Mouse (Mus musculus) MEL (cell line): Measurements from ENCODE around the gene Ppp4r3a. TPM values are rescaled to one million over a fixed set of nuclear protein-coding genes. Genes with fewer than 3 reads are reported as not detected.

ENCODE experiments used
- DNase-seq: peaks from one replicate; pipeline ENCODE4 v3.0.0; 2011; ENCODE audit warnings: low read depth, low spot score
- H3K27ac ChIP-seq: 2 replicates; pipeline ENCODE4 v1.5.1; 2012; ENCODE audit warnings: low read depth, mild to moderate bottlenecking, control low read depth, low read length, moderate library complexity; ENCODE audit not compliant: control insufficient read depth
- H3K27me3 ChIP-seq, 2 experiments: fragments of 150-350 bp in 1 of 2; sonication (generic) in 1 of 2; 2 replicates each; pipeline ENCODE4 v1.6.1; 2012; ENCODE audit warnings: low read length in 2 of 2, mild to moderate bottlenecking in 2 of 2, improper control_type of control experiment in 1 of 2, moderate library complexity in 1 of 2; ENCODE audit not compliant: insufficient read depth in 2 of 2, control insufficient read depth in 1 of 2
- H3K36me3 ChIP-seq, 2 experiments: 2 replicates each; pipeline ENCODE4 v1.6.1; 2012 to 2014; ENCODE audit warnings: low read length in 2 of 2, improper control_type of control experiment in 1 of 2, inconsistent platforms in 1 of 2, mild to moderate bottlenecking in 1 of 2; ENCODE audit not compliant: insufficient read depth in 2 of 2, control insufficient read depth in 1 of 2
- H3K4me1 ChIP-seq, 2 experiments: fragments of 150-350 bp in 1 of 2; sonication (generic) in 1 of 2; 2 replicates each; pipeline ENCODE4 v1.6.1; 2012; ENCODE audit warnings: low read length in 2 of 2, improper control_type of control experiment in 1 of 2, mild to moderate bottlenecking in 1 of 2; ENCODE audit not compliant: insufficient read depth in 2 of 2, control insufficient read depth in 1 of 2
- H3K4me3 ChIP-seq, 2 experiments: fragments of 150-350 bp in 1 of 2; sonication (generic) in 1 of 2; 2 replicates each; pipeline ENCODE4 v1.5.1; 2012; ENCODE audit warnings: low read depth in 2 of 2, low read length in 2 of 2, mild to moderate bottlenecking in 2 of 2, moderate library complexity in 2 of 2, control low read depth in 1 of 2, improper control_type of control experiment in 1 of 2; ENCODE audit not compliant: control insufficient read depth in 1 of 2, insufficient read depth in 1 of 2
- H3K79me2 ChIP-seq: 2 replicates; pipeline ENCODE4 v1.6.1; 2012; ENCODE audit warnings: mild to moderate bottlenecking, low read length, moderate library complexity; ENCODE audit not compliant: control insufficient read depth, poor library complexity, insufficient read depth
- H3K9ac ChIP-seq: 2 replicates; pipeline ENCODE4 v1.6.1; 2012; ENCODE audit warnings: low read depth, mild to moderate bottlenecking, control low read depth, low read length, moderate library complexity; ENCODE audit not compliant: control insufficient read depth, poor library complexity, severe bottlenecking
- H3K9me3 ChIP-seq: fragments of 150-350 bp; sonication (generic); replicated peaks from 2 replicates; pipeline ENCODE4 v1.6.1; 2012; ENCODE audit warnings: mild to moderate bottlenecking, low read length, improper control_type of control experiment, moderate library complexity; ENCODE audit not compliant: insufficient read depth
- CHD1 ChIP-seq: IDR thresholded peaks from 2 replicates; pipeline ENCODE4 v1.6.1; 2012; ENCODE audit warnings: low read depth, mild to moderate bottlenecking, inconsistent platforms, low read length, improper control_type of control experiment
- CHD2 ChIP-seq: IDR thresholded peaks from 2 replicates; pipeline ENCODE4 v1.6.1; 2011; ENCODE audit warnings: low read length, improper control_type of control experiment
- ELF1 ChIP-seq: IDR thresholded peaks from 2 replicates; pipeline ENCODE4 v1.6.1; 2014; ENCODE audit warnings: low read depth, mild to moderate bottlenecking, inconsistent platforms, low read length, improper control_type of control experiment, moderate library complexity
- EP300 ChIP-seq, 2 experiments: IDR thresholded peaks; 2 replicates each; pipeline ENCODE4 v1.6.1; 2011; ENCODE audit warnings: improper control_type of control experiment in 2 of 2, low read length in 2 of 2, low read depth in 1 of 2, mild to moderate bottlenecking in 1 of 2
- ETS1 ChIP-seq: IDR thresholded peaks from 2 replicates; pipeline ENCODE4 v1.6.1; 2012; ENCODE audit warnings: low read depth, mild to moderate bottlenecking, inconsistent platforms, low read length, improper control_type of control experiment, moderate library complexity
- GATA1 ChIP-seq: IDR thresholded peaks from 2 replicates; pipeline ENCODE4 v1.6.1; 2011; ENCODE audit warnings: low read depth, low read length, improper control_type of control experiment
- JUND ChIP-seq: IDR thresholded peaks from 2 replicates; pipeline ENCODE4 v1.6.1; 2011; ENCODE audit warnings: low read depth, mild to moderate bottlenecking, improper control_type of control experiment, low read length
- KAT2A ChIP-seq: conservative IDR thresholded peaks from 2 replicates; pipeline ENCODE4 v1.6.1; 2012; ENCODE audit warnings: low read depth, low read length, improper control_type of control experiment, inconsistent platforms
- MEF2A ChIP-seq: IDR thresholded peaks from 2 replicates; pipeline ENCODE4 v1.6.1; 2014; ENCODE audit warnings: low read depth, mild to moderate bottlenecking, inconsistent platforms, low read length, improper control_type of control experiment; ENCODE audit not compliant: poor library complexity, insufficient replicate concordance, severe bottlenecking; ENCODE audit errors: extremely low read depth
- MYC ChIP-seq: IDR thresholded peaks from 2 replicates; pipeline ENCODE4 v1.6.1; 2011; ENCODE audit warnings: low read depth, mild to moderate bottlenecking, low read length, improper control_type of control experiment, moderate library complexity
- NRF1 ChIP-seq: IDR thresholded peaks from 2 replicates; pipeline ENCODE4 v1.6.1; 2014; ENCODE audit warnings: low read depth, mild to moderate bottlenecking, inconsistent platforms, low read length, improper control_type of control experiment, moderate library complexity; ENCODE audit not compliant: poor library complexity, insufficient read depth, severe bottlenecking
- POLR2AphosphoS2 ChIP-seq: IDR thresholded peaks from 2 replicates; pipeline ENCODE4 v1.6.1; 2011; ENCODE audit warnings: low read length, improper control_type of control experiment
- POLR2AphosphoS5 ChIP-seq: IDR thresholded peaks from 2 replicates; pipeline ENCODE4 v1.6.1; 2012; ENCODE audit warnings: low read depth, borderline replicate concordance, mild to moderate bottlenecking, inconsistent platforms, low read length, moderate library complexity, mixed read lengths
- SMC3 ChIP-seq: IDR thresholded peaks from 2 replicates; pipeline ENCODE4 v1.6.1; 2011; ENCODE audit warnings: low read depth, low read length, improper control_type of control experiment
- TAL1 ChIP-seq: IDR thresholded peaks from 2 replicates; pipeline ENCODE4 v1.6.1; 2012; ENCODE audit warnings: mild to moderate bottlenecking, inconsistent platforms, low read length, moderate library complexity, mixed read lengths
- TBP ChIP-seq: IDR thresholded peaks from 2 replicates; pipeline ENCODE4 v1.8.0; 2011; ENCODE audit warnings: low read depth, low read length, improper control_type of control experiment
- TCF12 ChIP-seq: IDR thresholded peaks from 2 replicates; pipeline ENCODE4 v1.6.1; 2014; ENCODE audit warnings: low read depth, mild to moderate bottlenecking, inconsistent platforms, low read length, improper control_type of control experiment, moderate library complexity
- USF1 ChIP-seq: IDR thresholded peaks from 2 replicates; pipeline ENCODE4 v1.6.1; 2014; ENCODE audit warnings: low read depth, mild to moderate bottlenecking, inconsistent platforms, low read length, improper control_type of control experiment, moderate library complexity
- USF2 ChIP-seq, 2 experiments: IDR thresholded peaks; 2 replicates each; pipeline ENCODE4 v1.6.1; 2011 to 2012; ENCODE audit warnings: improper control_type of control experiment in 2 of 2, low read length in 2 of 2, borderline replicate concordance in 1 of 2, inconsistent platforms in 1 of 2, low read depth in 1 of 2, mild to moderate bottlenecking in 1 of 2; ENCODE audit not compliant: insufficient read depth in 1 of 2
- ZMIZ1 ChIP-seq: IDR thresholded peaks from 2 replicates; pipeline ENCODE4 v1.6.1; 2012; ENCODE audit warnings: low read depth, mild to moderate bottlenecking, inconsistent platforms, low read length, improper control_type of control experiment, moderate library complexity
- ZNF384 ChIP-seq: IDR thresholded peaks from 2 replicates; pipeline ENCODE4 v1.6.1; 2012; ENCODE audit warnings: low read depth, mild to moderate bottlenecking, inconsistent platforms, low read length, improper control_type of control experiment
- polyA plus RNA-seq, 2 experiments: library from polyadenylated mRNA; stranded (reverse) in 1 of 2; unstranded in 1 of 2; fragments of >175 nt in 1 of 2; fragments of >200 nt in 1 of 2; gene quantifications; 2 replicates each; pipeline versions ENCODE4 v1.2.1 to v1.2.4; 2012; ENCODE audit warnings: low replicate concordance in 2 of 2, low read depth in 1 of 2; ENCODE audit not compliant: insufficient read length in 2 of 2, insufficient read depth in 1 of 2, missing spikeins in 1 of 2
- total RNA-seq: library from RNA; depleted of rRNA; stranded (reverse); fragments of 300-350 nt; gene quantifications from 2 replicates; pipeline ENCODE4 v1.2.3, GENCODE M21; 2012

Gene Ppp4r3a
- total and polyA plus RNA-seq, 3 experiments = 48.5 to 701 (median 61.2) TPM

GRCm38 (mm10) chr12:100996378-100996898 lies 87.1 kb downstream of the Ppp4r3a start:
- H3K27me3 ChIP-seq = no peaks in the 10 kb centered on the region
- H3K9me3 ChIP-seq = no peaks in the 10 kb centered on the region
- H3K79me2 ChIP-seq = peaks cover 9% of the 10 kb centered on the region; the same call in 1 of the 2 replicates
- no peak for DNase-seq
- H3K9ac ChIP-seq = no peak overlapping the region
- no peak overlapping the region for H3K4me3 ChIP-seq
- H3K4me1 ChIP-seq = peaks cover 4 to 9% of the 10 kb centered on the region in 2 experiments; a peak in 2 of 4 replicates
- H3K36me3 ChIP-seq = no peaks in the 10 kb centered on the region; a peak in 1 of 4 replicates
- no peak overlapping the region for H3K27ac ChIP-seq
- TF ChIP-seq SMC3 (no peak), NRF1 (no peak), KAT2A (no peak), CHD1 (no peak), JUND (no peak), POLR2AphosphoS2 (no peak), ZMIZ1 (no peak), TBP (no peak), ETS1 (no peak), GATA1 (no peak), USF2 (IDR thresholded peaks at IDR 0.05; ENCODE audit: borderline replicate concordance in 1 of 2, insufficient read depth in 1 of 2, low read depth in 1 of 2, low read length in 2 of 2) (no peak), USF1 (no peak), POLR2AphosphoS5 (no peak), TCF12 (no peak), CHD2 (no peak), MEF2A (no peak)

- Histone ChIP-seq H3K4me1 (peaks cover 2 to 4% of the 10 kb centered on the region in 2 experiments; a peak in 2 of 4 replicates), H3K36me3 (no peaks in the 10 kb centered on the region; a peak in 1 of 4 replicates), H3K79me2 (peaks cover 7% of the 10 kb centered on the region; the same call in 1 of the 2 replicates), H3K9me3 (no peaks in the 10 kb centered on the region), H3K27ac (no peak overlapping the region), H3K9ac (no peak overlapping the region), H3K4me3 (no peak overlapping the region), H3K27me3 (no peaks in the 10 kb centered on the region)
- no peak for DNase-seq
- TF ChIP-seq TAL1 = no peak
- TF ChIP-seq MYC = no peak
- no peak for TF ChIP-seq POLR2AphosphoS2
- no peak for TF ChIP-seq TBP
- TF ChIP-seq ELF1 = no peak
- TF ChIP-seq POLR2AphosphoS5 = no peak
- TF ChIP-seq ZNF384 = no peak
- no peak for TF ChIP-seq EP300 (IDR thresholded peaks at IDR 0.05; ENCODE audit: low read depth in 1 of 2, low read length in 2 of 2)
Observed at GRCm38 (mm10) chr12:100995607-100996377, 87.7 kb downstream of the Ppp4r3a start.
